Mouse (Mus musculus) telencephalon, adult 2 months (tissue): ENCODE results near the gene Cyp4x1.

ENCODE experiments used
- DNase-seq: peaks from one replicate; pipeline ENCODE4 v3.0.0-alpha.2; 2011; ENCODE audit warnings: low read depth, low spot score

The Cyp4x1 gene

GRCm38 (mm10) chr4:115090592-115090991, 43.5 kb downstream of the Cyp4x1 start:
- DNase-seq: no peak

GRCm38 (mm10) chr4:115088611-115089338, 45.3 kb downstream of the Cyp4x1 start, which contains the start of gene Pdzk1ip1:
TSS of gene Pdzk1ip1 (plus strand) at chr4:115088708.
- no peak for DNase-seq

GRCm38 (mm10) chr4:115086763-115087415, 47.2 kb downstream of the Cyp4x1 start:
- DNase-seq: no peak

GRCm38 (mm10) chr4:115086257-115086656, 47.8 kb downstream of the Cyp4x1 start:
- DNase-seq: no peak

- DNase-seq: no peak
These were observed 48.5 kb downstream of the Cyp4x1 start for GRCm38 (mm10) chr4:115085522-115086095.

- no peak for DNase-seq
These were observed 51.0 kb downstream of the Cyp4x1 start for GRCm38 (mm10) chr4:115083031-115083430.

GRCm38 (mm10) chr4:115079821-115080349, 54.2 kb downstream of the Cyp4x1 start:
- DNase-seq: no peak

GRCm38 (mm10) chr4:115078892-115079820, 54.9 kb downstream of the Cyp4x1 start:
- no peak for DNase-seq

GRCm38 (mm10) chr4:115075204-115075915, 58.7 kb downstream of the Cyp4x1 start:
- DNase-seq: no peak

- no peak for DNase-seq
These were observed 59.3 kb downstream of the Cyp4x1 start for GRCm38 (mm10) chr4:115074789-115075188.

- DNase-seq: no peak
These were observed 62.4 kb downstream of the Cyp4x1 start for GRCm38 (mm10) chr4:115071668-115072067.

GRCm38 (mm10) chr4:115063518-115064239, 70.4 kb downstream of the Cyp4x1 start:
- no peak for DNase-seq

- no peak for DNase-seq
These were observed 71.1 kb downstream of the Cyp4x1 start for GRCm38 (mm10) chr4:115062875-115063517.

GRCm38 (mm10) chr4:115062540-115062874, 71.6 kb downstream of the Cyp4x1 start:
- DNase-seq: no peak

- no peak for DNase-seq
These were observed 73.3 kb downstream of the Cyp4x1 start for GRCm38 (mm10) chr4:115060753-115061152.

- no peak for DNase-seq
These were observed 74.2 kb downstream of the Cyp4x1 start for GRCm38 (mm10) chr4:115059871-115060270.

GRCm38 (mm10) chr4:115058871-115059590, 75.0 kb downstream of the Cyp4x1 start:
- DNase-seq: no peak

GRCm38 (mm10) chr4:115058317-115058761, 75.7 kb downstream of the Cyp4x1 start:
- DNase-seq: no peak
